Mouse (Mus musculus) olfactory bulb, adult 2 months (tissue): ENCODE results near the gene Srr. TPM values are rescaled to one million over a fixed set of nuclear protein-coding genes. Genes with fewer than 3 reads are reported as not detected.

Experiments
- H3K27ac ChIP-seq: fragments of 200-500 bp; 2 replicates; pipeline ENCODE4 v1.5.1; 2012; ENCODE audit warnings: low read depth, low read length; ENCODE audit not compliant: insufficient read depth
- H3K4me1 ChIP-seq: fragments of 200-500 bp; 2 replicates; pipeline ENCODE4 v1.6.1; 2012; ENCODE audit warnings: low read length; ENCODE audit not compliant: control insufficient read depth, insufficient read depth
- H3K4me3 ChIP-seq: fragments of 200-500 bp; 2 replicates; pipeline ENCODE4 v1.5.1; 2012; ENCODE audit warnings: mild to moderate bottlenecking, low read depth, low read length, moderate library complexity; ENCODE audit not compliant: insufficient read depth
- CTCF ChIP-seq: fragments of 200-500 bp; IDR thresholded peaks from 2 replicates; pipeline ENCODE4 v1.5.1; 2012; ENCODE audit warnings: low read depth, mild to moderate bottlenecking, low read length, moderate library complexity; ENCODE audit not compliant: insufficient read depth
- POLR2A ChIP-seq: fragments of 200-500 bp; IDR thresholded peaks from 2 replicates; pipeline ENCODE4 v1.6.1; 2012; ENCODE audit warnings: mild to moderate bottlenecking, low read depth, low read length, moderate library complexity; ENCODE audit not compliant: insufficient read depth
- WGBS: fragments of 180-500 bp; shearing (Covaris S2); methylation state at CpG from one replicate; pipeline ENCODE4 v1.1.7; 2018; 5-methylcytosine and 5-hydroxymethylcytosine counted together
- polyA plus RNA-seq: library from polyadenylated mRNA; stranded (reverse); fragments of >200 nt; gene quantifications from 2 replicates; pipeline ENCODE4 v1.2.4, GENCODE M21; 2012; ENCODE audit warnings: low replicate concordance; ENCODE audit not compliant: missing spikeins, insufficient read depth, insufficient read length

Srr gene
- polyA plus RNA-seq, 1 experiment: not detected

GRCm38 (mm10) chr11:74862129-74862528 is 63.6 kb downstream of the Srr start:
- Histone ChIP-seq H3K4me1 (0 out of 2 replicates have a peak, but pooled peaks cover 4% of the 10 kb centered on the region), H3K27ac (no peak overlapping the region), H3K4me3 (no peak overlapping the region)
- no peak for TF ChIP-seq CTCF
- TF ChIP-seq POLR2A: no peak
- WGBS: 83% methylated on average over 5 of the region's 5 CpGs

- H3K27ac ChIP-seq: no peak overlapping the region
- H3K4me1 ChIP-seq: no peaks in the 10 kb centered on the region
- no peak overlapping the region for H3K4me3 ChIP-seq
- 93% methylated on average over 9 of the region's 9 CpGs for WGBS
- no peak for TF ChIP-seq POLR2A
- TF ChIP-seq CTCF: no peak
Measured at GRCm38 (mm10) chr11:74857756-74858155, 68.0 kb downstream of the Srr start.

Other genes with a start within 250 kb of the Srr start
- gene Pafah1b1, start 201.3 kb downstream of the Srr start, polyA plus RNA-seq: 132 and 143 TPM in 2 replicates
- gene Mettl16, start 155.1 kb downstream of the Srr start, polyA plus RNA-seq: not detected in 2 replicates
- gene Mnt, start 95.0 kb downstream of the Srr start, polyA plus RNA-seq: not detected in 2 replicates
- gene Sgsm2, start 28.9 kb downstream of the Srr start, polyA plus RNA-seq: not detected in 2 replicates
- gene Tsr1, start 27.9 kb downstream of the Srr start, polyA plus RNA-seq: not detected in 2 replicates
- gene Smg6, start 125 bp downstream of the Srr start, polyA plus RNA-seq: 86.4 TPM in 1 of 2 replicates, not detected in the other
- not detected in 2 replicates for gene Hic1, start 243.6 kb upstream of the Srr start, polyA plus RNA-seq